Mouse (Mus musculus) midbrain, embryonic 15.5 days (tissue): ENCODE measurements at regions not wholly inside any gene's neighbourhood (a gene's known extent, or its start where the extent isn't known, plus 50 kb on each side); places are given as distances from the start of the nearest gene placed in this dataset.

Experiments used
- ATAC-seq: fragments of 200-750 bp; cut with Nextera tagmentation; replicated peaks from 2 replicates; pipeline ENCODE4 v1.8.0; 2017; ENCODE audit warnings: moderate TSS enrichment
- H3K27ac ChIP-seq: fragments of 300-500 bp; sonication (generic); 2 replicates; pipeline ENCODE4 v1.5.1; 2015; ENCODE audit warnings: mild to moderate bottlenecking, inconsistent platforms
- H3K27me3 ChIP-seq: fragments of 300-500 bp; sonication (generic); replicated peaks from 2 replicates; pipeline ENCODE4 v1.6.1; 2015; ENCODE audit warnings: inconsistent platforms
- H3K36me3 ChIP-seq: fragments of 300-500 bp; sonication (generic); replicated peaks from 2 replicates; pipeline ENCODE4 v1.6.1; 2015; ENCODE audit warnings: inconsistent platforms
- H3K4me1 ChIP-seq: fragments of 300-500 bp; sonication (generic); 2 replicates; pipeline ENCODE4 v1.6.1; 2015; ENCODE audit warnings: inconsistent platforms
- H3K4me2 ChIP-seq: fragments of 300-500 bp; sonication (generic); 2 replicates; pipeline ENCODE4 v1.6.1; 2015; ENCODE audit warnings: inconsistent platforms, mild to moderate bottlenecking, moderate library complexity
- H3K4me3 ChIP-seq: fragments of 300-500 bp; sonication (generic); 2 replicates; pipeline ENCODE4 v1.5.1; 2015; ENCODE audit warnings: mild to moderate bottlenecking, inconsistent platforms
- H3K9ac ChIP-seq: fragments of 300-500 bp; sonication (generic); 2 replicates; pipeline ENCODE4 v1.6.1; 2015; ENCODE audit warnings: mild to moderate bottlenecking, inconsistent platforms
- H3K9me3 ChIP-seq: fragments of 300-500 bp; sonication (generic); 2 replicates; pipeline ENCODE4 v1.6.1; 2016; ENCODE audit warnings: inconsistent platforms
- WGBS: fragments of 180-500 bp; shearing (Covaris S2); methylation state at CpG from one replicate; pipeline ENCODE4 v1.1.7; 2015; ENCODE audit warnings: mixed read lengths; 5-methylcytosine and 5-hydroxymethylcytosine counted together

DNA sequence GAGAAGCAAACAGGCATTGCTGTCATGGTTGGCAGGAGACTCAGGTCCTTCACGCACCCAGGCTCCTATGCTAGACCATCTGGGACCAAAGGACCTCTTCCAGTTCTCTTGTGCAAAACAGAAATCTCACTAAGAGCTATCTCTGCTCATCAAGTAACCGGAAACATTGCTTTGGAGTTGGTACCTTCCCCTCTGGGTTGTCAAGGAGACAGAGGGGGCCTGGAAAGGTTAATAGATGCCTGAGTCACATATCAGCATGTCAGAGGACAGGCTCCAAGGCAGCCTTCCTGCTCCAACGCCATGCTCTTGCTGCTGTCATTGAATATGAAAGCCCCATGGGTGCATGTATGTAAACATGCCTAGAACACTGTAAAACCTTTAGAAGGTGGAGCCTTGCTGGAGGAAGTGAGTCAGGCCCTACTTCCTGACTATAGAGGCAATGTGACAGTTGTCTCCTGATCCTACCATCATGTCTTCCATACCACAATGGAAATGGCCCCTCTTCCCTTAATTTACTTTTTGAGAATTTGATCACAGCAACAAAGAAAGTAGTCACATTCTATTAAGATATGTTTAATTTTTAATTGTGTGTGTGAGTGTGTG is 103.8 kb downstream of the Hlx start:
- Histone ChIP-seq H3K36me3 (no peaks in the 10 kb centered on the region), H3K9ac (no peak overlapping the region), H3K4me1 (no peaks in the 10 kb centered on the region), H3K27me3 (no peaks in the 10 kb centered on the region), H3K4me2 (no peak overlapping the region), H3K4me3 (no peak overlapping the region), H3K9me3 (no peaks in the 10 kb centered on the region), H3K27ac (no peak overlapping the region)
- WGBS = 81% methylated on average over 3 of the region's 3 CpGs
- ATAC-seq = no peak

DNA sequence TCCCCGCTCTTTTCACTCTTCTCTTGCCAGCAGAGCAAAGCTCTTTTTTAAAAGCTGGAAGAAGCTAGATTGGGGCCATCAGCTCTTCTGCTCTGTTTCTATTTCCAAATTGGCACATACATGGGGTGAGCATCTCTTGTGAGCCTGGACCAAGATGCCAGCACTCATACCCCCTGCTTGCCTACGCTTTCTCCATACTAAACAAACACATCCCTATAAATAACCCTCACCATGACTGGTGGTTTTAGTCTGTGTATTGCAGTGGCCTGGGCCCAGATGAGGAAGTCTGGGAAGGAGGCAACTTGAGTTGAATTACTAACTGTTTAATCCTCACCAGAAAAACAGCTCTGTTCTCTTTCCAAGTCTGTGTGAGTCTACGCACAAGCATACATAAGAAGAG is 110.0 kb downstream of the Hlx start:
- Histone ChIP-seq H3K27ac (no peak overlapping the region), H3K9ac (no peak overlapping the region), H3K4me1 (no peaks in the 10 kb centered on the region), H3K9me3 (no peaks in the 10 kb centered on the region), H3K4me2 (no peak overlapping the region), H3K27me3 (no peaks in the 10 kb centered on the region), H3K36me3 (no peaks in the 10 kb centered on the region), H3K4me3 (no peak overlapping the region)
- ATAC-seq = no peak
- 84% methylated on average over 3 of the region's 3 CpGs for WGBS

DNA sequence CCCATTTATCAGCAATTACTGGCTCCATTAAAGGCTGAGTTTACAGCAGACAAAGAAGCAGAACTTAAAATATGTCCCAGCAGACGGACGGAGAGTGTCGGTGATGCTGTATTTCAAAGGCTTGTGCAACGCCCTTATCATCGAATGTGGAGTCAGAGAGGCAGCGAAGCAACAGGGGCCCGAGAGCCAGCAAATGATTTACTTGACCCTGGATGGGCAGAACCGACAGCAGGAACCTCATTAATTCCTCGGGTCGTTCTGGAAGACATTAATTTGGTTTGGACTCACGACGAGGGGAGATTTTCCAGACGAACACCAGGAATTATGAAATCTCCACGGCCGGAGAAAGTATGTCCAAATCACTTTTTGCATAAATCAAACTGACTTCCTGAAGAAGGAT is 110.5 kb downstream of the Hlx start:
- Histone ChIP-seq H3K27me3 (no peaks in the 10 kb centered on the region), H3K27ac (no peak overlapping the region), H3K4me1 (no peaks in the 10 kb centered on the region), H3K9me3 (no peaks in the 10 kb centered on the region), H3K36me3 (no peaks in the 10 kb centered on the region), H3K9ac (no peak overlapping the region), H3K4me3 (no peak overlapping the region), H3K4me2 (no peak overlapping the region)
- no peak for ATAC-seq
- 82% methylated on average over 15 of the region's 15 CpGs for WGBS

DNA sequence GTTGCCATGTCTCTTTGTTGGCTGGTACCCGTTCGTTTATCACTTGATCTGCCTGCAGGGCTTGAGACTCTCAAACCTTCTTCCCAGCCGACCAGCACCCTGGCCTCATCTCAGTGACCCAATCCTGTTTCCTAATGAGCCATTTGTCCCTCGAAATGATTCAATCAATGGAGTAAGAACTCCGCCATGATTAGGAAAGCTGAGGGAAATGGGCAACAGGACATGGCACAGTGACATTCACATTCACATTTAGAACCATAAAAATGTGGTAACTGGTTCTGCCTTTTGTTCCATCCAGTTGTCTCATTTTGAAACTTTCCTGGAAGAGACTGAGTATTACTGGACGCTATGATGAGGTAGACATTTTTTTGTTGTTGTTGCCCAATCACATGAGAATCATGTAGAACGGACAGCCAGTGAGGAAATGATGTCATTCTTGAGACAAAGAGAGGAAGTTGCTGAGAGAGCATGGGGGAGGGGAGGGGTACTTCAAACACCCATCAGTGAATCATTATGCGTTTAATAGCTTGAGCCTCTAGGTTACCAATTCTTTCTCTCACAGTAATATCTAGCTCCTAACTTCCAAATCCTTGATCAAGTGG is 114.5 kb downstream of the Hlx start:
- H3K4me1 ChIP-seq = no peaks in the 10 kb centered on the region
- no peak overlapping the region for H3K4me3 ChIP-seq
- whole genome bisulfite sequencing = 91% methylated on average over 8 of the region's 8 CpGs
- H3K9ac ChIP-seq = no peak overlapping the region
- H3K27me3 ChIP-seq = no peaks in the 10 kb centered on the region
- H3K36me3 ChIP-seq = no peaks in the 10 kb centered on the region
- H3K4me2 ChIP-seq = no peak overlapping the region
- H3K27ac ChIP-seq = no peak overlapping the region
- ATAC-seq = no peak
- no peaks in the 10 kb centered on the region for H3K9me3 ChIP-seq

DNA sequence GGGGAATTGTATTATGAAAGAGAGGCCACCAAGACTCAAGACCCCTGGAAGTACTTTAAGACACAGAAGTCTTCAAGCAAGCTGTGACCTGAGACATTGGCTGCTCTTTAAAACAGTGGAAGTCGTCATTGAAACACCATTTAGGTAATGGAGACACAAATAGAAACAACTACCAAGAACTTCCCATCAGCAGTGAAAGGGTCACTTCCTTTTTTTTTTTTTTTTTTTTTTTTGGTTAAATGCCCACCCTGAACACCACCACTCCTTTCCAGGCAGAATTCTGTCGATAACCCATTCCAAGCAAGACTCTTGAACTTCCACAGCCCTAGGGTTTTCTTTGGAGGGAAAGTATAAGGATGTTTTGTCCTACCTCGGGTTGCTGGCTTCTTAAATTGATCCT is 116.4 kb downstream of the Hlx start:
- 80% methylated on average over 3 of the region's 3 CpGs for WGBS
- ATAC-seq = no peak

DNA sequence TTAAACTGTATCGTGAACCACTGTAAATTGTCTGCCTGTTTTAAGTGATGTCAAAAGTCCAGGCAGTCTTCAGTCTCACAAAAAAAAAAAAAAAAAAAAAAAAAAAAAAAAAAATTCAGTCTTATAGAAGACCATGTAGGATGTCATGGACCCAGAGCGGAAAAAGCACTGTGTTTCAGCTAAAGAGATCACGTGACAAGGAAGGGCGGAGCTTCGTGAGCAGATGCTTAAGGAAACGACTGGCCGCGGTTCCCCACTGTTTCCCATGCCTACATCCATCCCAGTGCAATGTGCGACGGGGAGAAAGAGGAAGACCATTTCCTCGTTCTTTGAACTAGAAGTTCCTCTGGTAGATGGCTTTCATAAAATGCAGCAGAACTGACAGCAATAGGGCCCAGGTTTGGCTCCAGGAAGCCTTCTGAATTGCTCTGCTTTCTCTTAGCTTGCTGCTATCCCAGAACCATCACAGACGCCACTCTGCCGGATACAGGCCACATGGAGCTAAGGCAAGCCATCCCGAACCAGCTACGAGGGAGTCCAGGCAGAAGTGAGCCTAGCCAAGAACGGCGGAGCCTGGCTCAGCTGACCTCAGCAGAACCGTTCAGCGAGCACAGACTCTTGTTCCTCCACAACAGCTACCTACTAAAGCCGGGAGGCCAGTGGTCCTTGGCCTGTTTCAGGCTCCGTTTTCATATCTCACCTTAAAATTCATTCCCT is 117.6 kb downstream of the Hlx start:
- no peaks in the 10 kb centered on the region for H3K36me3 ChIP-seq
- H3K4me3 ChIP-seq = no peak overlapping the region
- ATAC-seq = no peak
- H3K27ac ChIP-seq = no peak overlapping the region
- no peak overlapping the region for H3K4me2 ChIP-seq
- H3K9me3 ChIP-seq = no peaks in the 10 kb centered on the region
- H3K9ac ChIP-seq = no peak overlapping the region
- no peaks in the 10 kb centered on the region for H3K4me1 ChIP-seq
- 80% methylated on average over 21 of the region's 21 CpGs for WGBS
- no peaks in the 10 kb centered on the region for H3K27me3 ChIP-seq

More for the DNA sequence above, 116.4 kb downstream of the Hlx start:
- Histone ChIP-seq H3K4me2 (no peak overlapping the region), H3K4me1 (no peaks in the 10 kb centered on the region), H3K27me3 (no peaks in the 10 kb centered on the region), H3K27ac (no peak overlapping the region), H3K9ac (no peak overlapping the region), H3K36me3 (no peaks in the 10 kb centered on the region), H3K9me3 (no peaks in the 10 kb centered on the region), H3K4me3 (no peak overlapping the region)

DNA sequence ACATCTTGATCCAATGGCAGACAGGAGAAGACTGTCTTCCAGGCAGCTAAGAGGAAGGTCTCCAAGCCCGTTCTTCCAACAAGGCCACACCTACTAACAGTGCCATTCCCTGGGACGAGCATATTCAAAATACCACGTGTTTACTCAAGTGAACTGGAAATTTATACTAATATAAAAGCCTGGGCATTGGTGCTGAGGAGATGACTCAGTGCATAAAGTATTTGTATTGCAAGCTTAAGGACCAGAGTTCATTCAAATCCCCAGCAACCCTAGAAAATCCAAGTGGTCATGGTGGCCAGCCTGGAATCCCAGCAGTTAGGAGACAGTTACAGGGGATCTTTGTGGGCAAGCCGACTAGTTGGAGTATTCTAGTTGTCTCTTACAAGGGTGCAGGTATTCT is 119.5 kb downstream of the Hlx start:
- ATAC-seq = no peak
- no peak overlapping the region for H3K9ac ChIP-seq
- no peaks in the 10 kb centered on the region for H3K27me3 ChIP-seq
- no peak overlapping the region for H3K4me3 ChIP-seq
- no peak overlapping the region for H3K27ac ChIP-seq
- H3K9me3 ChIP-seq = no peaks in the 10 kb centered on the region
- H3K36me3 ChIP-seq = no peaks in the 10 kb centered on the region
- WGBS = 89% methylated on average over 4 of the region's 4 CpGs
- H3K4me2 ChIP-seq = no peak overlapping the region
- 0 out of 2 replicates have a peak, but pooled peaks cover 4% of the 10 kb centered on the region for H3K4me1 ChIP-seq

DNA sequence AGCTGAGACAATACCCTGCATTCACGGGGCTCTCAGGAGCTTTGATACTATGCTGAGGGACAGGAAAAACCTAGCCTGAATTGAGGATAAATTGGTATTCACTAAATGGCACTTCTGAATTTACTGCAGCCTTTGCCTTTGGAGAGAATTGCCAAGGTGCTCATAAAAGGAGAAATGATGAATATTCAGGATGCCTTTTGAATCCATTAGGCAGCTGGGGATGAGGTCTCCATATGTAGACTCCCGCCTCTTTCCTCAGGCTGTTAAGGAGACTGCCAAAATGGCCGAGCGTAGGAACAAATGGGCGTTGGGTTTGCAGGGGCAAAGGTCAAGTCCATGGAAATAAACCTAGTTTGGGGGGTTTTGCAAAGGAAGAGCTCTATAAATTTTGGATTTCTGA is 123.5 kb downstream of the Hlx start:
- no peak overlapping the region for H3K4me2 ChIP-seq
- 0 out of 2 replicates have a peak, but pooled peaks cover 4% of the 10 kb centered on the region for H3K4me1 ChIP-seq
- ATAC-seq = no peak
- H3K27me3 ChIP-seq = no peaks in the 10 kb centered on the region
- no peaks in the 10 kb centered on the region for H3K9me3 ChIP-seq
- H3K27ac ChIP-seq = no peak overlapping the region
- 47% methylated on average over 5 of the region's 5 CpGs for WGBS
- no peak overlapping the region for H3K4me3 ChIP-seq
- H3K36me3 ChIP-seq = no peaks in the 10 kb centered on the region
- H3K9ac ChIP-seq = no peak overlapping the region

DNA sequence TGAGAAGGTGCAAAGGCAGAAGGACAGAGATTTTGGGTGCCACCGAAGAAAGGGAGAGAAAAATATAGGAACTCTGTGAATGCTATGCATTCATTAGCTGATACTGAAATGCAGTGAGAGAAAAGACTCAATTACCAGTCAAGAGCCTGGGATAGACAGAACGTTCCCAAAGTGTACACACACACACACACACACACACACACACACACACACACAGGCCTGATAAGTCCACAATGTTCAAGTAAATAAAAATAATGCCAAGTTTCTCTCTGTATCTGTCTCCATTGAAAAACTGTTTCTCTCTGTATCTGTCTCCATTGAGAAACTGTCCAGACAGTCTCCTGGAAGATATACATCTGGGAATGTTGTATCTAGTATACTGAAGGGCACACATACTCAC is 124.1 kb downstream of the Hlx start:
- Histone ChIP-seq H3K4me2 (no peak overlapping the region), H3K4me3 (no peak overlapping the region), H3K27me3 (no peaks in the 10 kb centered on the region), H3K9ac (no peak overlapping the region), H3K4me1 (0 out of 2 replicates have a peak, but pooled peaks cover 4% of the 10 kb centered on the region), H3K36me3 (no peaks in the 10 kb centered on the region), H3K9me3 (no peaks in the 10 kb centered on the region), H3K27ac (no peak overlapping the region)
- no peak for ATAC-seq
- 61% methylated on average over 2 of the region's 2 CpGs for WGBS

DNA sequence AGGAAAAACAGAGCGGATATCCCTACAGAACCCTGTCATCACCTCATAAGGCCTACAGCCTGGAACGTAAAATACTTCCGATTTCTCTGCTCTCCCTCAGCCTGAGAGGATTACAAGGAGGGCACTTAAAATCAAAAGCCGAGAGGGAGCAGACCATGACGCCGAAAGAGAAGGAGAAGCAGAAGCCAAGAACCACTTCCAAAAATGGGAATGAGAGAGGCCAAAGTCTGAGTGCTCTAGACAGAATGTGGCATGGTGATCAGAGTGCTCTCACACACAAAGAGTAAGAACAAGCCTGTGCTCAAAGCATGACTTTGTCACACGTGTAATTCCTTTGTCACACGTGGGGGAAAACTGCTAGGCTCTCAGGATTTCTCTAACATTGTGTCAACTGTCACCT is 125.9 kb downstream of the Hlx start:
- Histone ChIP-seq H3K27ac (no peak overlapping the region), H3K36me3 (no peaks in the 10 kb centered on the region), H3K4me3 (no peak overlapping the region), H3K9me3 (no peaks in the 10 kb centered on the region), H3K27me3 (no peaks in the 10 kb centered on the region), H3K4me1 (0 out of 2 replicates have a peak, but pooled peaks cover 4% of the 10 kb centered on the region), H3K4me2 (no peak overlapping the region), H3K9ac (no peak overlapping the region)
- ATAC-seq = no peak
- 78% methylated on average over 8 of the region's 8 CpGs for WGBS

DNA sequence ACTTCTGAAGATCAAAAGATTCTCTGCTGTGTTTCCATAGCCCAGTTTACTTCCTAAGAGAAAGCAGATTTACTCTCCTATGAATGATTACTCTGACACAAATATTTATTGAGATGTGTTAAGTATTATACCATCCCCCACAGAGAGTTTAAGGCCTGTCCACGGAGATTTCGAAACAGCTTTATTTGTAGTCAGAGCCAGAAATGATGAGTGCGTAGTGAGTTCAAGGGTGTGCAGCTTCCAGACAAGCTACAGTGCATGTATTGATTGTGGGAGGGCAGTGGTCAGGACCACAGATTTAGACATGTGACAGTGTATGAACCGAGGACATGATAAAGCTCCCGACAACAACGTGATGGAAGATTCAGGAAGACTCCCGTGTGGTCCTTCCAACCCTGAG is 126.8 kb downstream of the Hlx start:
- no peak for ATAC-seq
- WGBS = 89% methylated on average over 7 of the region's 7 CpGs
- H3K36me3 ChIP-seq = no peaks in the 10 kb centered on the region
- no peak overlapping the region for H3K4me2 ChIP-seq
- no peaks in the 10 kb centered on the region for H3K9me3 ChIP-seq
- H3K4me3 ChIP-seq = no peak overlapping the region
- H3K9ac ChIP-seq = no peak overlapping the region
- 0 out of 2 replicates have a peak, but pooled peaks cover 4% of the 10 kb centered on the region for H3K4me1 ChIP-seq
- no peaks in the 10 kb centered on the region for H3K27me3 ChIP-seq
- H3K27ac ChIP-seq = no peak overlapping the region

DNA sequence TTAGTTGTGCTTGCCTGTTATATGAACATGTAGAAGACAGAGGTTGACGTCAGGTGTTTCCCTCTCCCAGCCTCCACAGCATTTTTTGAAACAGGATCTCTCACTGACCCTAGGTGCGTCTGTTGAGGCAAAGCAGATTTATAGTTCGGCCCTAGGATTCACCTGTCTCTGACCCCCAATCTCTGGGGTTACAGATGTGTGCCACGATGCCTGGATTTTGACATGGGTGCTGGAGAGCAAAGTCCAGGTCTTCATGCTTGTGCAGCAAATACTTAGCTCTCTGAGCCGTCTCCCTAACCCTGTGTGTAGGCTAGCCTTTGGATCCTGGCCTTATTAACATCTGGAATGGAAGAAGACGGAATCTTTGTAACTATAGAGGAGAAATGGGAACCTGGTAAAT is 129.3 kb downstream of the Hlx start:
- H3K4me2 ChIP-seq = no peak overlapping the region
- no peaks in the 10 kb centered on the region for H3K4me1 ChIP-seq
- no peaks in the 10 kb centered on the region for H3K27me3 ChIP-seq
- no peak overlapping the region for H3K9ac ChIP-seq
- no peak for ATAC-seq
- whole genome bisulfite sequencing = 92% methylated on average over 6 of the region's 6 CpGs
- no peak overlapping the region for H3K4me3 ChIP-seq
- no peaks in the 10 kb centered on the region for H3K36me3 ChIP-seq
- H3K9me3 ChIP-seq = no peaks in the 10 kb centered on the region
- H3K27ac ChIP-seq = no peak overlapping the region

DNA sequence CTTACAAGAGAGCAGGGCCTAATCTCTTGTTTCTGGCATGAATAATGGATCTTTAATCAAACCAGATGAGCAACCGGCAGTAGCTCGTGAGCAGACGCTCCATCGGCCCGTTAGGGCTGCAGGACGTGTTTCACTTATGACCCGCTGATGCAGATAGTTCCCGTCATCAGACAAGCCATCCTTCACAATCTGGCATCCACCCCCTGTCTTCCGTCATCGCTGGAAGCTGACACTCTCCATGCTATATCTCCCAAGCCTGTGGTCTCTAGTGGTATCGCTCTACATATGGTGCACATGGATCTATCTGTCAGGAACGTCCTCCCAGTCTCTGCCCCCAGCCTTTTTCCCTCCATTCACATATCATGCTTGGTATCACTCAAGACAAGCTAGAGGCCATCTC is 137.0 kb downstream of the Hlx start:
- Histone ChIP-seq H3K9ac (no peak overlapping the region), H3K9me3 (no peaks in the 10 kb centered on the region), H3K27ac (no peak overlapping the region), H3K4me2 (no peak overlapping the region), H3K4me1 (no peaks in the 10 kb centered on the region), H3K4me3 (no peak overlapping the region), H3K27me3 (no peaks in the 10 kb centered on the region), H3K36me3 (no peaks in the 10 kb centered on the region)
- no peak for ATAC-seq
- 89% methylated on average over 12 of the region's 12 CpGs for WGBS
